Mouse (Mus musculus): ENCODE measurements around the gene Ranbp9.
"Not testable (repeated sequence)": the region's sequence is repeated elsewhere in the genome, so short reads cannot be mapped to it uniquely, and the experiment has no call there.

Ranbp9 gene

DNA sequence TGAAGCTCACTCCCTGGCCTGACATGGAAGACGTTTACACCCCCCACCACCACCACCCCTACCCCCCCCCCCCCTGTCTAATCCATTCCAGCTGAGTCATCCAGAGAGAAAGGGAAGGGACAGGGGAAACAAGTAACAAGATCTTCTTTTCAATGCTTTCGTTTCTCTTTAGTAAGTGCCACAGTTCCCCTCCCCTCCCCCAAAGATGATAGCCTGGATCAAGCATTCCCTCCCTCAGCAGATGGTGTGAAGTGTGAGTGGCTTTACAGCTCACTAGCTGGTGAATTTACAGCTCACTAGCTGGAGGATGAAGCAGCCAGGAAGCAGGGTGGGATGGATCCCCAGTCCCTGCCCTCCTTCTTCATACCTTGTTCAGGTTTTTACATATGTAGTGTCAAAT, 15.6 kb upstream of the Ranbp9 start:
- DNase-seq (ENCODE audit: low read depth), result no peak

DNA sequence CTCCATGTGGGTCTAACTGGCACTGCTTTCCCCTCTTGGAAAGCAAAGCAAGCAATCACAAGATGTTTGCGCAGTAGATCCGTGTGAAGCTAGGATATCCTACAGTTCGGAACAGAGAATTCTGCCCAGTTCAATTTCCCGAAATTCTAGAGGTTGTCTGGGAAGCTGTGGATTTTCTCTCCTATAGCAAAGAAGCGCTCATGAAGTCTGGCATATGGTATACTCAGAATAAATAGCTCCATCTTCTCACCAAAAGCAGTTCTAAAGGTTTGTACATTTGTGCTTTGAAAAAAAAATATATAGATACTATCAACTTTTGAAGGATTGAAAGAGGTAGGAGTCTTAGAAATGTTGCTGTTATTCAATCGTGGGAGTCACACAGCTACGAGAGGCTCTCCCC, 14.6 kb upstream of the Ranbp9 start:
- no peak for DNase-seq (ENCODE audit: low read depth)

DNA sequence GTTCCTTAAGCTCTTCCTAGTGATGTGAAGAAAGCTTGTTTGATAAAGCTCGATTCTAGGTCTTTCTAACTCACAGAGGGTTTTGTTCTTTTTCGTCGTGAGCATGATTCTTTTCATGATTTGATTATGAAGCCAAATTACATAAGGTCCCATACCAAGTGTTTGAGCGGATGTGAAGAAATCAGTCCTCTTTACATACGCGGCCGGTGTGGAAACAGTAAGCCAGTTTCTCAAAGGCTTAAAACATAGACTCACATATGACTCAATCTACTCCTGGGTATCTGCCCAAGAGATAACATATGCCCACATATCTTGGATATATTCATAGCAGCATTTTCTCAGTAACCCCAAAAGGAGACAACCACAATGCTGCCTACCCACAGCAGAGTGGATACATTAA, 12.6 kb upstream of the Ranbp9 start:
- no peak for DNase-seq (ENCODE audit: low read depth)

DNA sequence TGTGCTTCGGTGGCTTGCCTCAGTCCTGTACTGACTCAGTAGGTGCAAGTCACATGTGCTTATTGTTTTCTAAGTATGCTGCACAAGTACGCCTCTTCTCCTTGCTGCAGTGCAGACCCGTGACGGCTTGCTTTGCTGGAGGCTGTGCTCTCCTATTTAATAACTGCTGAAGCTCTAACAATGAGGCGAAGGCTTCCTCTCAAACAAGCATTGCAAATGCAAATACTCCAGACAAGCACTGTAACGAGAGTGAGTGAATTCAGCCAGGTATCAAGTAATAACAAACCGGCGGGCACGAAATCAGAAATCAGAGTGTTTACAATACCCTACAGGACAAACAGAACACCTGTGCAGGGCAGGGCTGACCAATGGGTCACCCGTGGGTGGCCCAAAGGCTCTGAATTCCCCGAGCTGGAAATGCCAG, 12.0 kb upstream of the Ranbp9 start:
- no peak for DNase-seq (ENCODE audit: low read depth)

- DNase-seq (ENCODE audit: low read depth), result no peak
These were observed 5.6 kb upstream of the Ranbp9 start for GRCm38 (mm10) chr13:43486501-43487213.

- no peak for DNase-seq (ENCODE audit: low read depth)
These were observed 4.3 kb upstream of the Ranbp9 start for GRCm38 (mm10) chr13:43485278-43485976.

GRCm38 (mm10) chr13:43482782-43483181, 1.7 kb upstream of the Ranbp9 start:
- no peak for DNase-seq (ENCODE audit: low read depth)

GRCm38 (mm10) chr13:43481859-43482245, 770 bp upstream of the Ranbp9 start:
- no peak for DNase-seq (ENCODE audit: low read depth)

GRCm38 (mm10) chr13:43480595-43480956, 506 bp downstream of the Ranbp9 start:
- no peak for DNase-seq (ENCODE audit: low read depth)

DNA sequence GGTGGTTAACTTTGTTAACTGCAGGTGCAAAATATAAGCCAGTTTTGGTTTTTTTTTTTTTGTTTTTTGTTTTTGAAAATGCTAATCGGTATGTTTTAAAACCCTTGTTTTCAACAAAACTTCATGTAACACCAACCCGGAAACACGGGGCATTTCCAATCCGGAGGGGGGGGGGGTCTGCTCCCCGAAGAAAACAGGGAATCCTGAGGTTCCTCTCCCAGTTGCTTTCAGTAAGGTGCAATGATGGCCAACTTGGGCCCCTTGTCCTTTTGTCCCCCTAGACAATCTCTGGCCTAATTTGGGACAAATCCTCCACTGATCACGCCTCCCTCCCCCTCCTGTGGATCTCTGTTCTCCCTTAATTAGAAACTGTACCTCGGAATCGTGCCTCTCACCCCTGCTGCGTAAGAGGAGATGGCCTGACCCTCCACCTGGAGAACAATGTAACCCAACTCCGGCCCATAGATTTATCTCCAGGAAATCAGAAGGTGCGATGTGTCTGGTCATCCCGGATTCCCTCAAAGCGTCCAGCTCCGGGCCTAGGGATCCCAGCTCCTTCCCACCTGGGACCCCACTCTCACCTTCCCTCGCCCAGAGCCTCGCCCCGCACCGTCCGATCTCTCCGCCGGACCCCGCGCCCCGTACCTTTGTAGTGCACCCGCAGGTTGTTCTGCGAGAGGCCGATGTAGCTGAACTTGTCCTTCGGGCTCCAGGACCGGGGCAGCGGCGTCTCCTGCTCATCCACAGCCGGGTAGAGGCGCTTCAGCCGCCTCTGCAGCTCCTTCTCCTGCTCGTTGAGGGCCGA, 1.1 kb downstream of the Ranbp9 start:
- no peak for DNase-seq (ENCODE audit: low read depth)

DNA sequence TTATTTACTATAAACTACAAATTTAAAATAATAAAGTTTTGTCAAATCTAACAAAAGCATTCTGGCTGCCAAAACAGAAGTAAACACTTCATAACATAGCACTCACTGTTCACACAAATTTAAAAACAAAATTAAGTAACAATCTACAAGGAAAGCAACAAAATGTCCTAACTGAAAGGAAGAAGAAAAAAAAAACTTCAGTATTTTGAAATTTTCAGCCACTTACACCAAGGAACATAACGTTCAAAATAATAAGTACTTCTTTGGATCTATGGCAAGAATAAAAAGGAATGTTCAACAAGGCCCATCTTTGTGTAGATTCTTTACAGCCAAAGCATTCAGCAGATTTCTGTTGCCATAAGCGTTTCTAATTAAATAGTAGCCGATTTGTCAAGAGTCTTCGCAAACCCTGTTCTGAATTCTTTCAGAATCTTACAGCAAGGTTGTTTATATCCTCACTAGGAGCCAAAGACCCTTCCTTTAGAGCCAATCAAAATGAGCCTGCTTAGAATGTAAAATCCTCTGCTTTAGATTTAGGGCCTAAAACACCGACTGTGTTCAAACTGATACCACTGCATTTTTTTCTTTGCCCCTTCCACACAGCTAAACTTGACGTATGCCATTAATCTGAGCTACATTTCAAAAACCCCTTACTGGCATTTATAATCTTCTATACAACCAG, 1.9 kb downstream of the Ranbp9 start:
- no peak for DNase-seq (ENCODE audit: low read depth)

GRCm38 (mm10) chr13:43478586-43478985, 2.5 kb downstream of the Ranbp9 start:
- DNase-seq (ENCODE audit: low read depth), result no peak

GRCm38 (mm10) chr13:43477098-43477697, 3.9 kb downstream of the Ranbp9 start:
- DNase-seq (ENCODE audit: low read depth), result no peak

DNA sequence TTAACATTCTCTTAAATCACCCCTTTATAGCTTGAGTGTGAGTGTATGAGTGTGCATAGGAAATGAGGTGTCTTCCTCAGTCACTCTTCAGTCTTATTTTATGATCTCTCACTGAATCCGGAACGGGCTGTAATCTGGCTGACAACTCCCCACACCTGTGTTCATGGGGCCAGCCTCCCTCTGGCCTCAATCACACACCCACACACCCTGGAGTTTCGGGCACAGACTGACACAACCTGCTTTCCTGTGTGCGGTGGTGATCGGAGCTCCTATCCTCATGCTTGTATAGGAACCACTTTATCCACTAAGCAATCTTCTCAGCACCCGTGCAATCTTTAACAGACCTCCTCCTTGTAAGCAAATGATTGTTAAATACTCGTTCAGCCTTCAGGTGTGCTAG, 4.9 kb downstream of the Ranbp9 start:
- DNase-seq (ENCODE audit: low read depth), result no peak

GRCm38 (mm10) chr13:43474722-43475121, 6.4 kb downstream of the Ranbp9 start:
- DNase-seq (ENCODE audit: low read depth), result no peak

GRCm38 (mm10) chr13:43471861-43472260, 9.2 kb downstream of the Ranbp9 start:
- not testable (repeated sequence) for DNase-seq (ENCODE audit: low read depth)

DNA sequence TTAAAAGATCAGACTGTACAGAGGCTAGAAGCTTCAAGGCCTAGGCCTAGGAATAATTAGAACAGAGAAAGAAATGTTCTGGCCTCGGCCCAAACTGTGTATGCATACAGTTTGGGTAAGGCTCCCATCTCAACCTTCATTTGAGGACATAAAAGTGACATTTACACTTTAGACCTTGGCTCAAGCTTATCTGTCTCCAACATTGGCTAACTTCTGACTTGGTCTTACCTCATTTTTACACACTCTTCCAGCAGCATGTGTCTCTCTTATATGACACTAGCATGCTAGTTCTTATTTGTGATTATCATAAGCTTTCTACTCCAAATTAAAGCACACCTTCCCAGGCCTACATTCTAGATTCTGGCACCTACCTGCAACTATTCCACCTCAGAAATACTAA, 11.5 kb downstream of the Ranbp9 start:
- DNase-seq (ENCODE audit: low read depth), result no peak

GRCm38 (mm10) chr13:43464605-43465004, 16.5 kb downstream of the Ranbp9 start:
- DNase-seq (ENCODE audit: low read depth), result no peak

DNA sequence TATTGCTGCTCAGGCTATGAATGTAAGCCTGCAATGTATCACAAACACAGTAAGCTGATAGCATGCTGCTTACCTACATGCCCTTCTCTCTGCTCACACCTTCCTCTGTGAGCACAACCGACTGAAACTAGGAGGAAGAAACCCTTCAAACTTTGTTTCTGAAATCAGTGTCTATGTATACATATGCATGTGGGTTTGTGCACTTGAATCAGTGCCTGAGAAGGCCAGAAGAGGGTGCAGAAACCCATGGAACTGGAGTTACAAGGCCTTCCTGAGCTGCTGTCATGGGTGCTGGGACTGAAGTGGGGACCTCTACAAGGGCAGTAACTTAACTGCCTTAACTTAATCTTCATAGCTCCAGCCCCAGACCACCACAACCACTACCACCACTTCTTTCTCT, 23.9 kb downstream of the Ranbp9 start:
- DNase-seq (ENCODE audit: low read depth), result no peak

DNA sequence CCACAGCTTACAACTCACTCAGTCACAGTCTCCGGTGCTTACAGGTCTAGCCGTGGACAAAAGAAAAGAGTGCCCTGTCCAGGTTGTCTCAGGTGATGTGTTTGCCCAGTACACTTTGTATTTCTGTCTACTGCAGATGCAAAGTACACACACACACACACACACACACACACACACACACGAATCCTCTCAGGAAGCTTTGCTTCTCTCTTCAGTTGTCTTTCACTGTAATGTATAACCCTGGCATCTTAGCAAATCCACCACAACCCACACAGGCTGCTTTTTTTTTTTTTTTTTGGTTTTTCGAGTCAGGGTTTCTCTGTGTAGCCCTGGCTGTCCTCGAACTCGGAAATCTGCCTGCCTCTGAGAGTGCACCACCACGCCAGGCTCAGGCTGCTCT, 26.7 kb downstream of the Ranbp9 start:
- DNase-seq (ENCODE audit: low read depth), result no peak

DNA sequence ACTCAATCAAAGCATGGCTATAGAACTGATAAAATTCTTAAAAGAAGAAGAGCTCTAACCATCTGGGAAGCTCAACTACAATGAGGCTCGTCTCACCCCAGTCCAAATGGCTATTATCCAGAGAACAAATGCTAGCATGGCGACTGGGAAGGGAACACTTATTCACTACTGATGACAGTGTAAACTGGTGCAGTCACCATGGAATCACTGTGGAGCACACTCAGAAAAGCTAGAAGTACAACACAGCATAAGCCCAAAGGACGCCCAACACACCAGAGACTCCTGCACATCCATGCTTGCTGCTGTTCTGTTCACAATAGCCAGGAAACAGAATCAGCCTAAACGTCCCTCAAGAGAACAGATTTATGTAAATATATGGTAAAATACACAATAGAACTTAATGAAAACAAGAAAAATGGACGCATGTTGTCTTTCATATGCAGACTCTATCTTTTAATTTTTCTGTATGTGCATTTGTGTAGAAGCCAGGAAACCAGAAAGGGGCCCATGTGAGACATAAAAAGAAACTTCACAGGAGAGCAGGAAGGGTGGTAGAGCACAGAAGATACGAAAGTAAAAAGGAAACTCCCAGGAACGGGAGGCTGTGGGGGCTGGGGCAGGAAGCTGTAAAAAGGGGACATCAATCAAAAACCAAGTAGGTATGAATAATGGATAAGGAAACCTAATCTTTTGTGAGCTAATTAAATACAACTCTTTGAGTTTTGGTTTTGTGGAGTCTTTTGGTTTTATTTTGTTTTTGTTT, 28.1 kb downstream of the Ranbp9 start:
- DNase-seq (ENCODE audit: low read depth), result no peak

Measured in c-Kit-positive CD71-negative TER-119-negative erythroid progenitor cells, embryonic 14.5 days (primary cell).